Mouse (Mus musculus): Measurements from ENCODE around the gene Zfp513.

DNA sequence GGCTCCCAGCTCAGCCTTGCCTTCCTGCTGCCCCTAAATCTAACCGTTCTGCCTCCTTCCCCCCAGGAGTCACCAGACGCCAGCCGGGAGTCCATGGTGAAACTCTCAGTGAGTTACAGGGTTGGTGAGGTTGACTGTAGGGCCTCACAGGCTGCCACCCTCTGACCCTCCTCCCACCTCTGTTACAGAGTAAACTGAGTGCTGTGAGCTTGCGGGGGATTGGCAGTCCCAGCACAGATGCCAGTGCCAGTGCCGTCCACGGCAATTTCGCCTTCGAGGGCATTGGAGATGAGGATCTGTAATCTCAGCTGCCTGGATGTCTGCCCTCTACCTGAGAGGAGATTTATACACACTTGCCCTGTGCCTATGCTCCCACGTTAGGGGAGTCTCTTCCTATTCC lies 3.9 kb downstream of the Zfp513 start:
- TF ChIP-seq CTCF (IDR thresholded peaks at IDR 0.05; ENCODE audit: low read depth, low read length) (no peak), POLR2A (IDR thresholded peaks at IDR 0.05; ENCODE audit: extremely low read depth, insufficient read depth, low read length) (no peak)
